Mouse (Mus musculus) limb, embryonic 13.5 days (tissue): Measurements from ENCODE around the gene Frmd5. TPM values are rescaled to one million over a fixed set of nuclear protein-coding genes. Genes with fewer than 3 reads are reported as not detected.

Experiments used
- ATAC-seq: fragments of 200-750 bp; cut with Nextera tagmentation; 2 replicates; pipeline ENCODE4 v1.8.0; 2017; ENCODE audit warnings: low read depth, moderate number of reproducible peaks, moderate TSS enrichment; ENCODE audit not compliant: low FRiP score
- H3K27ac ChIP-seq: fragments of 300-500 bp; sonication (generic); 2 replicates; pipeline ENCODE4 v1.5.1; 2015; ENCODE audit warnings: inconsistent platforms, mild to moderate bottlenecking, moderate library complexity
- H3K27me3 ChIP-seq: fragments of 300-500 bp; sonication (generic); 2 replicates; pipeline ENCODE4 v1.6.1; 2015; ENCODE audit warnings: mild to moderate bottlenecking, inconsistent platforms
- H3K36me3 ChIP-seq: fragments of 300-500 bp; sonication (generic); 2 replicates; pipeline ENCODE4 v1.6.1; 2015; ENCODE audit warnings: inconsistent platforms, mild to moderate bottlenecking, moderate library complexity
- H3K4me1 ChIP-seq: fragments of 300-500 bp; sonication (generic); 2 replicates; pipeline ENCODE4 v1.6.1; 2015; ENCODE audit warnings: inconsistent platforms
- H3K4me2 ChIP-seq: fragments of 300-500 bp; sonication (generic); replicated peaks from 2 replicates; pipeline ENCODE4 v1.6.1; 2015; ENCODE audit warnings: inconsistent platforms, mild to moderate bottlenecking, moderate library complexity
- H3K4me3 ChIP-seq: fragments of 300-500 bp; sonication (generic); 2 replicates; pipeline ENCODE4 v1.5.1; 2015; ENCODE audit warnings: moderate library complexity, mild to moderate bottlenecking, inconsistent platforms
- H3K9ac ChIP-seq: fragments of 300-500 bp; sonication (generic); 2 replicates; pipeline ENCODE4 v1.6.1; 2015; ENCODE audit warnings: mild to moderate bottlenecking, inconsistent platforms
- H3K9me3 ChIP-seq: fragments of 300-500 bp; sonication (generic); 2 replicates; pipeline ENCODE4 v1.6.1; 2016; ENCODE audit warnings: inconsistent platforms
- WGBS: fragments of 180-500 bp; shearing (Covaris S2); methylation state at CpG from one replicate; pipeline ENCODE4 v1.1.7; 2015; 5-methylcytosine and 5-hydroxymethylcytosine counted together
- polyA plus RNA-seq: library from polyadenylated mRNA; unstranded; fragments of >200 nt; fragmentation: Nextera tagmentation; extraction: Ambion mirVana; gene quantifications from 2 replicates; pipeline ENCODE4 v1.2.1, GENCODE M21; 2015

The Frmd5 gene
- polyA plus RNA-seq, 1 experiment from 2014 or later = 2.0 TPM

GRCm38 (mm10) chr2:121584705-121585104 is 222.2 kb downstream of the Frmd5 start:
- Histone ChIP-seq H3K9me3 (no peaks in the 10 kb centered on the region), H3K4me3 (no peak overlapping the region), H3K9ac (no peak overlapping the region), H3K4me1 (peaks cover 17% of the 10 kb centered on the region), H3K27ac (no peak overlapping the region), H3K4me2 (no peak overlapping the region), H3K36me3 (no peaks in the 10 kb centered on the region), H3K27me3 (peaks cover 2% of the 10 kb centered on the region; the same call in 1 of the 2 replicates)
- ATAC-seq = no peak
- 48% methylated on average over 5 of the region's 5 CpGs for WGBS

- no peaks in the 10 kb centered on the region for H3K36me3 ChIP-seq
- H3K27me3 ChIP-seq = no peaks in the 10 kb centered on the region
- no peak for ATAC-seq
- no peak overlapping the region for H3K4me3 ChIP-seq
- no peaks in the 10 kb centered on the region for H3K9me3 ChIP-seq
- no peak overlapping the region for H3K9ac ChIP-seq
- H3K27ac ChIP-seq = no peak overlapping the region
- H3K4me1 ChIP-seq = peaks cover 12% of the 10 kb centered on the region
- WGBS = 69% methylated on average over 13 of the region's 13 CpGs
- no peak overlapping the region for H3K4me2 ChIP-seq
These were observed 223.3 kb downstream of the Frmd5 start for GRCm38 (mm10) chr2:121583468-121584116.

- no peak overlapping the region for H3K4me3 ChIP-seq
- no peak for ATAC-seq
- H3K9me3 ChIP-seq = no peaks in the 10 kb centered on the region
- no peak overlapping the region for H3K4me2 ChIP-seq
- WGBS = 85% methylated on average over 13 of the region's 13 CpGs
- H3K4me1 ChIP-seq = peaks cover 5% of the 10 kb centered on the region
- no peak overlapping the region for H3K9ac ChIP-seq
- H3K36me3 ChIP-seq = no peaks in the 10 kb centered on the region
- H3K27me3 ChIP-seq = no peaks in the 10 kb centered on the region
- H3K27ac ChIP-seq = no peak overlapping the region
These were observed 224.0 kb downstream of the Frmd5 start for GRCm38 (mm10) chr2:121582809-121583376.

- peaks cover 8% of the 10 kb centered on the region for H3K4me1 ChIP-seq
- H3K9me3 ChIP-seq = no peaks in the 10 kb centered on the region
- no peak overlapping the region for H3K4me2 ChIP-seq
- ATAC-seq = no peak
- no peaks in the 10 kb centered on the region for H3K36me3 ChIP-seq
- no peak overlapping the region for H3K9ac ChIP-seq
- H3K27ac ChIP-seq = no peak overlapping the region; the same call in 1 of the 2 replicates
- H3K27me3 ChIP-seq = no peaks in the 10 kb centered on the region
- 37% methylated on average over 8 of the region's 8 CpGs for WGBS
- no peak overlapping the region for H3K4me3 ChIP-seq
These were observed 231.1 kb downstream of the Frmd5 start for GRCm38 (mm10) chr2:121575741-121576201.

- WGBS = 79% methylated on average over 9 of the region's 9 CpGs
- Histone ChIP-seq H3K9me3 (no peaks in the 10 kb centered on the region), H3K4me3 (no peak overlapping the region), H3K4me1 (peaks cover 8% of the 10 kb centered on the region), H3K4me2 (no peak overlapping the region), H3K27me3 (no peaks in the 10 kb centered on the region), H3K27ac (no peak overlapping the region), H3K36me3 (no peaks in the 10 kb centered on the region), H3K9ac (no peak overlapping the region)
- ATAC-seq = no peak
These were observed 232.7 kb downstream of the Frmd5 start for GRCm38 (mm10) chr2:121574066-121574630.

- 17% methylated on average over 7 of the region's 7 CpGs for WGBS
- Histone ChIP-seq H3K36me3 (no peaks in the 10 kb centered on the region), H3K27ac (no peak overlapping the region), H3K4me3 (no peak overlapping the region), H3K9ac (no peak overlapping the region), H3K4me2 (no peak overlapping the region), H3K4me1 (peaks cover 8% of the 10 kb centered on the region), H3K9me3 (no peaks in the 10 kb centered on the region), H3K27me3 (no peaks in the 10 kb centered on the region)
- ATAC-seq = peak; percentile 73
These were observed 235.1 kb downstream of the Frmd5 start for GRCm38 (mm10) chr2:121571780-121572179.

GRCm38 (mm10) chr2:121570999-121571655 is 235.8 kb downstream of the Frmd5 start:
- Histone ChIP-seq H3K4me1 (peaks cover 8% of the 10 kb centered on the region), H3K4me3 (no peak overlapping the region), H3K36me3 (no peaks in the 10 kb centered on the region), H3K9ac (no peak overlapping the region), H3K9me3 (no peaks in the 10 kb centered on the region), H3K27me3 (no peaks in the 10 kb centered on the region), H3K4me2 (no peak overlapping the region), H3K27ac (no peak overlapping the region)
- WGBS = 68% methylated on average over 8 of the region's 8 CpGs
- ATAC-seq = no peak

- Histone ChIP-seq H3K4me3 (no peak overlapping the region), H3K27me3 (no peaks in the 10 kb centered on the region), H3K9me3 (no peaks in the 10 kb centered on the region), H3K4me1 (no peaks in the 10 kb centered on the region), H3K27ac (no peak overlapping the region), H3K36me3 (no peaks in the 10 kb centered on the region), H3K9ac (no peak overlapping the region), H3K4me2 (no peak overlapping the region)
- no peak for ATAC-seq
- 87% methylated on average over 3 of the region's 3 CpGs for WGBS
These were observed 236.8 kb downstream of the Frmd5 start for GRCm38 (mm10) chr2:121570049-121570448.

GRCm38 (mm10) chr2:121565911-121566310 is 241.0 kb downstream of the Frmd5 start:
- Histone ChIP-seq H3K9ac (no peak overlapping the region), H3K4me1 (no peaks in the 10 kb centered on the region), H3K4me3 (no peak overlapping the region), H3K9me3 (no peaks in the 10 kb centered on the region), H3K27me3 (no peaks in the 10 kb centered on the region), H3K27ac (no peak overlapping the region), H3K36me3 (no peaks in the 10 kb centered on the region), H3K4me2 (no peak overlapping the region)
- 28% methylated on average over 5 of the region's 5 CpGs for WGBS
- ATAC-seq = no peak

- Histone ChIP-seq H3K36me3 (no peaks in the 10 kb centered on the region), H3K27me3 (no peaks in the 10 kb centered on the region), H3K4me1 (no peaks in the 10 kb centered on the region), H3K9ac (no peak overlapping the region), H3K4me3 (no peak overlapping the region), H3K27ac (no peak overlapping the region), H3K4me2 (no peak overlapping the region), H3K9me3 (no peaks in the 10 kb centered on the region)
- no peak for ATAC-seq
- 93% methylated on average over 3 of the region's 3 CpGs for WGBS
These were observed 243.8 kb downstream of the Frmd5 start for GRCm38 (mm10) chr2:121563117-121563516.

GRCm38 (mm10) chr2:121551271-121551670 is 255.6 kb downstream of the Frmd5 start:
- ATAC-seq = no peak
- 70% methylated on average over 8 of the region's 8 CpGs for WGBS
- Histone ChIP-seq H3K4me3 (no peak overlapping the region), H3K4me1 (peaks cover 16% of the 10 kb centered on the region), H3K27me3 (no peaks in the 10 kb centered on the region), H3K27ac (no peak overlapping the region), H3K9me3 (no peaks in the 10 kb centered on the region), H3K9ac (no peak overlapping the region), H3K4me2 (no peak overlapping the region), H3K36me3 (peaks cover 3% of the 10 kb centered on the region; the same call in 1 of the 2 replicates)

- peaks cover 9% of the 10 kb centered on the region for H3K4me1 ChIP-seq
- no peak overlapping the region for H3K4me2 ChIP-seq
- H3K27me3 ChIP-seq = no peaks in the 10 kb centered on the region
- H3K4me3 ChIP-seq = no peak overlapping the region
- H3K9me3 ChIP-seq = no peaks in the 10 kb centered on the region
- H3K9ac ChIP-seq = no peak overlapping the region
- H3K36me3 ChIP-seq = peaks cover 14% of the 10 kb centered on the region; the same call in 1 of the 2 replicates
- no peak for ATAC-seq
- 90% methylated on average over 6 of the region's 6 CpGs for WGBS
- H3K27ac ChIP-seq = no peak overlapping the region
These were observed 257.3 kb downstream of the Frmd5 start for GRCm38 (mm10) chr2:121549630-121550029.
